Mouse (Mus musculus): ENCODE data around the gene Eri2.

The Eri2 gene

GRCm38 (mm10) chr7:119793586-119794250, at the start of gene Eri2, which contains the start of gene Rexo5:
TSS of gene Eri2 (minus strand) at chr7:119794058.
TSS of gene Rexo5 (plus strand) at chr7:119794006.
- peak; percentile 75 to 84 for DNase-seq (ENCODE audit: low spot score in 2 of 2)

- no peak for DNase-seq (ENCODE audit: low spot score in 2 of 2)
These were observed 48.1 kb upstream of the Eri2 start for GRCm38 (mm10) chr7:119841820-119842449.

- no peak for DNase-seq (ENCODE audit: low spot score in 2 of 2)
These were observed 42.3 kb upstream of the Eri2 start for GRCm38 (mm10) chr7:119835996-119836777.

GRCm38 (mm10) chr7:119835371-119835770, 41.5 kb upstream of the Eri2 start:
- no peak for DNase-seq (ENCODE audit: low spot score in 2 of 2)

- DNase-seq (ENCODE audit: low spot score in 2 of 2): no peak
These were observed 14.9 kb upstream of the Eri2 start for GRCm38 (mm10) chr7:119808723-119809122.

- DNase-seq (ENCODE audit: low spot score in 2 of 2): no peak
These were observed 13.5 kb upstream of the Eri2 start for GRCm38 (mm10) chr7:119807396-119807795.

- DNase-seq (ENCODE audit: low spot score in 2 of 2): no peak
These were observed 7.1 kb upstream of the Eri2 start for GRCm38 (mm10) chr7:119800991-119801390.

GRCm38 (mm10) chr7:119800488-119800887, 6.6 kb upstream of the Eri2 start:
- no peak for DNase-seq (ENCODE audit: low spot score in 2 of 2)

- no peak for DNase-seq (ENCODE audit: low spot score in 2 of 2)
These were observed 1.5 kb upstream of the Eri2 start for GRCm38 (mm10) chr7:119795311-119795710.

GRCm38 (mm10) chr7:119794251-119794638, 387 bp upstream of the Eri2 start:
- DNase-seq (ENCODE audit: low spot score in 2 of 2): no peak

GRCm38 (mm10) chr7:119789024-119789423, 4.8 kb downstream of the Eri2 start:
- no peak for DNase-seq (ENCODE audit: low spot score in 2 of 2)

- no peak for DNase-seq (ENCODE audit: low spot score in 2 of 2)
These were observed 8.9 kb downstream of the Eri2 start for GRCm38 (mm10) chr7:119784908-119785307.

- no peak for DNase-seq (ENCODE audit: low spot score in 2 of 2)
These were observed 10.4 kb downstream of the Eri2 start for GRCm38 (mm10) chr7:119783453-119783852.

GRCm38 (mm10) chr7:119769895-119770294, 24.0 kb downstream of the Eri2 start:
- DNase-seq (ENCODE audit: low spot score in 2 of 2): no peak

GRCm38 (mm10) chr7:119766996-119767395, 26.9 kb downstream of the Eri2 start:
- DNase-seq (ENCODE audit: low spot score in 2 of 2): no peak

GRCm38 (mm10) chr7:119764377-119764776, 29.5 kb downstream of the Eri2 start:
- DNase-seq (ENCODE audit: low spot score in 2 of 2): no peak

GRCm38 (mm10) chr7:119762166-119762697, 31.6 kb downstream of the Eri2 start:
- DNase-seq (ENCODE audit: low spot score in 2 of 2): no peak

- DNase-seq (ENCODE audit: low spot score in 2 of 2): no peak
These were observed 33.3 kb downstream of the Eri2 start, which contains the start of gene Acsm3 for GRCm38 (mm10) chr7:119760527-119760951. TSS of gene Acsm3 (plus strand) at chr7:119760923.

GRCm38 (mm10) chr7:119753696-119754095, 40.2 kb downstream of the Eri2 start:
- DNase-seq (ENCODE audit: low spot score in 2 of 2): no peak

- no peak for DNase-seq (ENCODE audit: low spot score in 2 of 2)
These were observed 43.9 kb downstream of the Eri2 start for GRCm38 (mm10) chr7:119749942-119750341.

GRCm38 (mm10) chr7:119748761-119749160, 45.1 kb downstream of the Eri2 start:
- no peak for DNase-seq (ENCODE audit: low spot score in 2 of 2)

- no peak for DNase-seq (ENCODE audit: low spot score in 2 of 2)
These were observed 48.0 kb downstream of the Eri2 start for GRCm38 (mm10) chr7:119745869-119746268.
